Mouse (Mus musculus): Measurements from ENCODE around the gene Acot10.

Acot10 gene

DNA sequence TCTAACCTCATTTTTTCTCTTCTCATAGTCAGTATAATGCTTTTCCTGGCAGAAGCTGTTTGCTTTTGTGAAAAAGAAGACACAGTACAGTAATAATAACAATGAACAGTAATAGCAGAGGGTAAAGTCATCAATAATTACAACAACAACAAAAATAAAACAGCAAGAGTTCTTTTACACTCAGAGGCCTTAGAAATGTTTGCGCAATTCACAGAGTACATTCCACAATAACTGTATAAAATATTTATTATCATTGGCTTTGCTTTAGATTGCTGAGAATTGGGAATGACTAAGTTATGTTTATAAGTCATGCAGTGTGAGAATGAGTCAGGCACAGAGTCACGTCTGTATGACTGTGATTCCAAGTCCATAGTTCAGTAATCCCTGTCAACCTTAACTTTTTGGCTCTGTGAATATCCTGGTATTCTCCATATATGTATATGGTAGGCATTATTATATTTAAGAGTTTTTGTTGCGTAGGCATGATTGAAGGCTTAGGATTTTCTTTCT is 23.6 kb downstream of the Acot10 start:
- Histone ChIP-seq H3K4me1 (replicated peaks; ENCODE audit: low read depth, low read length) (no peaks in the 10 kb centered on the region), H3K36me3 (ENCODE audit: insufficient read depth, low read length) (no peaks in the 10 kb centered on the region), H3K9me3 (ENCODE audit: low read length) (no peaks in the 10 kb centered on the region), H3K4me3 (replicated peaks; ENCODE audit: low read length) (no peak overlapping the region), H3K27me3 (ENCODE audit: insufficient read depth, low read length) (no peaks in the 10 kb centered on the region)
- no peak for TF ChIP-seq NANOG (IDR thresholded peaks at IDR 0.05; ENCODE audit: borderline replicate concordance, low read length)
- no peak for TF ChIP-seq POU5F1 (IDR thresholded peaks at IDR 0.05; ENCODE audit: borderline replicate concordance, low read length)
- TF ChIP-seq CTCF (conservative IDR thresholded peaks at IDR 0.05; ENCODE audit: low read length), result no peak

DNA sequence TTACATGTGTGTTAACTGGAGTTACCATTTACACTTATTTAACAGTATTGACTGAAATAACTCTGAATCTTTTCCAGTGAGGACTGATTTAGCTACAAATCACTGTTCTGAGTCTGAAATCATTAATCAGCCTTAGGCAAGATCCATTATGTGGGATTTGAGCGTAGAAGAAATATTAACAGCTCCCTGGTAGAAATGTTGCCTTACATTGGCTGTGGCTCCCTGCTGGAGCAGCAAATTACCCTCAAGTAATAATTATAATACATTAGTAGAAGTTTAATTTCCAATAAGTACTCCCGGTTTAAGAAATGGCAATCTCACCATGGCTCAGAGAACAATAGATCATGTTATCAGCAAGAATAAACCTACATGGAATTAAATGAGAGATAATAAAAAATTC is 27.4 kb downstream of the Acot10 start:
- Histone ChIP-seq H3K9me3 (ENCODE audit: low read length) (no peaks in the 10 kb centered on the region), H3K27me3 (ENCODE audit: insufficient read depth, low read length) (no peaks in the 10 kb centered on the region), H3K4me3 (replicated peaks; ENCODE audit: low read length) (no peak overlapping the region), H3K36me3 (ENCODE audit: insufficient read depth, low read length) (no peaks in the 10 kb centered on the region), H3K4me1 (replicated peaks; ENCODE audit: low read depth, low read length) (no peaks in the 10 kb centered on the region)
- TF ChIP-seq CTCF (conservative IDR thresholded peaks at IDR 0.05; ENCODE audit: low read length), result no peak
- TF ChIP-seq POU5F1 (IDR thresholded peaks at IDR 0.05; ENCODE audit: borderline replicate concordance, low read length), result no peak
- no peak for TF ChIP-seq NANOG (IDR thresholded peaks at IDR 0.05; ENCODE audit: borderline replicate concordance, low read length)

DNA sequence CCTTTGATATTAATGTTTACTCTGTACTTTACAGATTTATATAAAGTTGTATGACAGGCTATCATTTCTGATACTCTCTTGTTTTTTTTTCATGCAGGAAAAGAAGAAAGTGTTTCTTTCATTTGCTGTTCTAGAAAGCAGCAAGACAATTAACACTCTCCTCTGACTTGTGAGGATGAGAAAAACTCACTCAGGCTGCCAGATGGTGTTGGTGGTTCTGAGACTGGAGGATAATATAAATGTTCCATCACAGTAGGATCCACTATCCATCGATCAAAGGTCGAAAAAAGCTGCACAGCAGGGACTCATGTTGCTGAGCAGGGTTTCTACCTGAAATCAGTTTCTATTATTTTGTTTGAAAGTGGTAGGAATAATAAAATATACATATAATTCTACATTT is 32.0 kb downstream of the Acot10 start:
- no peaks in the 10 kb centered on the region for H3K27me3 ChIP-seq (ENCODE audit: insufficient read depth, low read length)
- TF ChIP-seq CTCF (conservative IDR thresholded peaks at IDR 0.05; ENCODE audit: low read length) (no peak), POU5F1 (IDR thresholded peaks at IDR 0.05; ENCODE audit: borderline replicate concordance, low read length) (no peak), NANOG (IDR thresholded peaks at IDR 0.05; ENCODE audit: borderline replicate concordance, low read length) (no peak)

More for the DNA sequence above, 32.0 kb downstream of the Acot10 start:
- no peaks in the 10 kb centered on the region for H3K4me1 ChIP-seq (replicated peaks; ENCODE audit: low read depth, low read length)
- no peaks in the 10 kb centered on the region for H3K36me3 ChIP-seq (ENCODE audit: insufficient read depth, low read length)
- H3K4me3 ChIP-seq (replicated peaks; ENCODE audit: low read length), result no peak overlapping the region
- no peaks in the 10 kb centered on the region for H3K9me3 ChIP-seq (ENCODE audit: low read length)

Data from E14TG2a.4 (cell line).